Mouse (Mus musculus) testis, adult 2 months (tissue): ENCODE data around the gene Ftsj3.

Source experiments
- CTCF ChIP-seq: fragments of 200-500 bp; IDR thresholded peaks from 2 replicates; pipeline ENCODE4 v1.5.1; 2012; ENCODE audit warnings: low read depth, mild to moderate bottlenecking, inconsistent platforms, low read length, moderate library complexity; ENCODE audit not compliant: control insufficient read depth, insufficient read depth, insufficient replicate concordance
- POLR2A ChIP-seq: fragments of 200-500 bp; IDR thresholded peaks from 2 replicates; pipeline ENCODE4 v1.6.1; 2012; ENCODE audit warnings: low read depth, mild to moderate bottlenecking, inconsistent platforms, low read length, moderate library complexity; ENCODE audit not compliant: control insufficient read depth

- no peak for TF ChIP-seq CTCF
- TF ChIP-seq POLR2A, result no peak
Observed at GRCm38 (mm10) chr11:106284126-106284525, 28.2 kb upstream of the Ftsj3 start.
